ENCODE assay signal across 8 mouse cellular contexts in the genomic region with DNA sequence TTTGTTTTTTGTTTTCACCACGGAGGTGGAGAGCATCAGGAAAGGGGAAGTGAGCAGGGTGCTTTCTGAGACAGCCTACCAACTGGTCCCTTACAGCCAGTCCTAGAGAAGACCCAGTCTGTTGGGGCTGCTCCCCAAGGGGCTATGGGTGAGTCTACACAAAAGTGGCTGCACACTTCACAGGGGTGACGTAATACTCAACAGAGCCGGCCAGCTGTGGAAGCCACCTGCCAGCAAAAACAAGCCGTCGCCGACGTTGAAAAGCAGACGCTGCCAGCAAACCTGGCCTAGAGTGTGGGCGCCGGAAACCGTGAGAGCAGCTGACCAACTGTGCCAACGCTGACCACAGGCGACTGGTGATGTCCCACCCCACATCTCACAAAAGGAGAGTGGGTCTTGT. TPM values are rescaled to one million over a fixed set of nuclear protein-coding genes. Genes with fewer than 3 reads are reported as not detected.
DNase-seq lines count a peak whose midpoint lies in the region; ATAC-seq and TF ChIP-seq lines count a peak whose summit lies in the region.

No protein-coding gene starts in this region.

- H3K27me3 ChIP-seq in forebrain, embryonic 15.5 days, result no peaks in the 10 kb centered on the region
- no peaks in the 10 kb centered on the region for H3K27me3 ChIP-seq in forebrain, embryonic 16.5 days (replicated peaks; ENCODE audit: control insufficient read depth, insufficient read depth, low read length)
- H3K27me3 ChIP-seq in intestine, postnatal 0 days (replicated peaks; ENCODE audit: control insufficient read depth, insufficient read depth, low read length), result no peaks in the 10 kb centered on the region
- no peaks in the 10 kb centered on the region for H3K27me3 ChIP-seq in megakaryocyte, embryonic 14.5 days (replicated peaks)

- H3K9ac ChIP-seq in forebrain, embryonic 15.5 days (replicated peaks), result no peak overlapping the region
- no peak overlapping the region for H3K9ac ChIP-seq in forebrain, embryonic 16.5 days (replicated peaks; ENCODE audit: low read depth, low read length)
- H3K9ac ChIP-seq in intestine, postnatal 0 days (ENCODE audit: low read depth, low read length), result no peak overlapping the region

- DNase-seq in CD4-positive, CD25-positive, alpha-beta regulatory T cell, adult 2 months (ENCODE audit: low read depth, low spot score), result peak; percentile 74
- peak; percentile 61 for DNase-seq in gastrocnemius, postnatal 25 days
- peak; percentile 92 for DNase-seq in thymus, postnatal 0 days (ENCODE audit: low spot score)
- no peak for DNase-seq in layer of hippocampus, adult 8-10 months (ENCODE audit: low spot score in 2 of 2)

- no peaks in the 10 kb centered on the region for H3K36me3 ChIP-seq in forebrain, embryonic 15.5 days
- H3K36me3 ChIP-seq in forebrain, embryonic 16.5 days (ENCODE audit: control insufficient read depth, insufficient read depth), result no peaks in the 10 kb centered on the region
- H3K36me3 ChIP-seq in intestine, postnatal 0 days (ENCODE audit: control insufficient read depth, insufficient read depth), result no peaks in the 10 kb centered on the region
- H3K36me3 ChIP-seq in megakaryocyte, embryonic 14.5 days (replicated peaks; ENCODE audit: low read length), result peaks cover 69% of the 10 kb centered on the region

- no peak for ATAC-seq in forebrain, embryonic 15.5 days (replicated peaks)
- no peak for ATAC-seq in forebrain, embryonic 16.5 days
- 0 out of 2 replicates have a peak, but pooled peaks have one; percentile 32 for ATAC-seq in intestine, postnatal 0 days

- peaks cover 36% of the 10 kb centered on the region for H3K4me1 ChIP-seq in forebrain, embryonic 15.5 days
- peaks cover 29% of the 10 kb centered on the region for H3K4me1 ChIP-seq in forebrain, embryonic 16.5 days (replicated peaks; ENCODE audit: control insufficient read depth, insufficient read depth, low read length)
- H3K4me1 ChIP-seq in intestine, postnatal 0 days (replicated peaks; ENCODE audit: control insufficient read depth, insufficient read depth, low read length), result 0 out of 2 replicates have a peak, but pooled peaks cover 6% of the 10 kb centered on the region
- peaks cover 84% of the 10 kb centered on the region for H3K4me1 ChIP-seq in megakaryocyte, embryonic 14.5 days

- no peak overlapping the region for H3K4me3 ChIP-seq in forebrain, embryonic 15.5 days
- no peak overlapping the region for H3K4me3 ChIP-seq in forebrain, embryonic 16.5 days (replicated peaks; ENCODE audit: low read length)
- H3K4me3 ChIP-seq in intestine, postnatal 0 days (ENCODE audit: low read depth, low read length), result no peak overlapping the region
- H3K4me3 ChIP-seq in megakaryocyte, embryonic 14.5 days (replicated peaks), result peak overlapping the region; percentile 87

- H3K27ac ChIP-seq in forebrain, embryonic 15.5 days (replicated peaks), result 0 out of 2 replicates have a peak overlapping the region, but pooled peaks have one; percentile 24
- no peak overlapping the region for H3K27ac ChIP-seq in forebrain, embryonic 16.5 days (ENCODE audit: low read length)
- H3K27ac ChIP-seq in intestine, postnatal 0 days (ENCODE audit: low read depth, low read length), result peak overlapping the region; percentile 71

- 43% methylated on average over 13 of the region's 13 CpGs for WGBS in forebrain, embryonic 15.5 days
- WGBS in forebrain, embryonic 16.5 days, result 42% methylated on average over 13 of the region's 13 CpGs
- WGBS in intestine, postnatal 0 days, result 42% methylated on average over 13 of the region's 13 CpGs

- H3K9me3 ChIP-seq in forebrain, embryonic 15.5 days, result no peaks in the 10 kb centered on the region
- H3K9me3 ChIP-seq in forebrain, embryonic 16.5 days (ENCODE audit: control insufficient read depth, low read length), result no peaks in the 10 kb centered on the region
- no peaks in the 10 kb centered on the region for H3K9me3 ChIP-seq in intestine, postnatal 0 days (ENCODE audit: control insufficient read depth)
- H3K9me3 ChIP-seq in megakaryocyte, embryonic 14.5 days, result no peaks in the 10 kb centered on the region

- no peak overlapping the region for H3K4me2 ChIP-seq in forebrain, embryonic 15.5 days (replicated peaks)
- no peak overlapping the region for H3K4me2 ChIP-seq in forebrain, embryonic 16.5 days (ENCODE audit: low read length)
- H3K4me2 ChIP-seq in intestine, postnatal 0 days (replicated peaks; ENCODE audit: low read depth), result peak overlapping the region; percentile 27; the same call in 1 of the 2 replicates

- TF ChIP-seq CTCF in intestine, postnatal 0 days (IDR thresholded peaks at IDR 0.05; ENCODE audit: low read depth), result no peak

RNA-seq across cellular contexts. Expression of a gene that starts 3.3 kb away (rescaled TPM):
- 21.7 and 23.5 TPM in 2 replicates for polyA plus RNA-seq in forebrain, embryonic 15.5 days (2015; fragmentation: Nextera tagmentation; extraction: Ambion mirVana)
- 23.4 and 23.8 TPM in 2 replicates for polyA plus RNA-seq in forebrain, embryonic 16.5 days (2015; fragmentation: Nextera tagmentation; extraction: Ambion mirVana)
- 1 to 10 TPM; 4.6 to 4.9 TPM for total RNA-seq in gastrocnemius, postnatal 25 days (2021)
- polyA plus RNA-seq in intestine, postnatal 0 days (2015; fragmentation: Nextera tagmentation; extraction: Ambion mirVana), result 4.1 and 4.2 TPM in 2 replicates
- 52.5 and 70.1 TPM in 2 replicates for polyA plus RNA-seq in megakaryocyte, embryonic 14.5 days (2012; ENCODE audit: insufficient read depth, low replicate concordance)
- 54.4 and 64.4 TPM in 2 replicates for polyA plus RNA-seq in thymus, postnatal 0 days (2015; fragmentation: Nextera tagmentation; extraction: Ambion mirVana)
- total RNA-seq in layer of hippocampus, adult 8-10 months (2022), result 10 to 100 TPM; 51.0 to 55.5 (median 52.0) TPM

RNA-seq across cellular contexts. Expression of a gene that starts 31.6 kb away (rescaled TPM):
- 12.9 and 13.1 TPM in 2 replicates for polyA plus RNA-seq in forebrain, embryonic 15.5 days (2015; fragmentation: Nextera tagmentation; extraction: Ambion mirVana)
- polyA plus RNA-seq in forebrain, embryonic 16.5 days (2015; fragmentation: Nextera tagmentation; extraction: Ambion mirVana), result 11.6 and 13.4 TPM in 2 replicates
- 10 to 100 TPM; 12.0 to 13.2 TPM for total RNA-seq in gastrocnemius, postnatal 25 days (2021)
- polyA plus RNA-seq in intestine, postnatal 0 days (2015; fragmentation: Nextera tagmentation; extraction: Ambion mirVana), result 15.3 and 16.7 TPM in 2 replicates
- 14.3 and 16.7 TPM in 2 replicates for polyA plus RNA-seq in megakaryocyte, embryonic 14.5 days (2012; ENCODE audit: insufficient read depth, low replicate concordance)
- 19.8 and 21.0 TPM in 2 replicates for polyA plus RNA-seq in thymus, postnatal 0 days (2015; fragmentation: Nextera tagmentation; extraction: Ambion mirVana)
- 10 to 100 TPM; 28.8 to 37.3 (median 34.8) TPM for total RNA-seq in layer of hippocampus, adult 8-10 months (2022)

Comparison
In these comparisons a context has a peak if more than half of its experiments do, and no peak if none do; other contexts are left out.
1. DNase-seq: peak in CD4-positive, CD25-positive, alpha-beta regulatory T cell, adult 2 months (single experiment), gastrocnemius, postnatal 25 days (single experiment) and thymus, postnatal 0 days (single experiment); none in layer of hippocampus, adult 8-10 months (0 of 2).